Mouse (Mus musculus) spleen, postnatal 4 days (tissue): ENCODE results near the gene Zfp385b.
A peak's percentile ranks its signal among the peaks of the same experiment; 100 is the strongest.

Experiments used
- DNase-seq, 2 experiments: peaks; one replicate each; pipeline ENCODE4 v3.0.0; 2022; ENCODE audit warnings: low spot score in 2 of 2

The Zfp385b gene

GRCm38 (mm10) chr2:77790295-77790694 lies 29.1 kb downstream of the Zfp385b start:
- DNase-seq, result no peak

DNA sequence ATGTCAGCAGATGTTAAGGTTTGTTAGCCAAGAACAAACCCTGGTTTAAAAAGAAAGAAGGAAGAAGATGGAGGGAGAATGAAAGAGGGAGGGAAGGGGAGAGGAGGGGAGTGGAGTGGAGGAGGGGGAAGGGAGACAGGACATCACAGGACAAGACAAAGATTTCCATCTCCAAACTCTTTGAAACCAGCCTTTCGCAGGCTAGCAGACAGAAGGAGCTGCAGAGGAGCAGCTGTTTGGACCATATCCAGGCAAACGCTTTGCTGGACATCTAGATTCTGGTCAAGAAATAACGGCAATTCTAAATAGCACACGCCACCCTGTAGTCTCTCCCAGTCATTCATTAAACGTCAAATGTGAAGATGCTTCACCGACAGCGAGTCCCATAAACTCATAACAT lies 38.0 kb downstream of the Zfp385b start:
- DNase-seq, result no peak

DNA sequence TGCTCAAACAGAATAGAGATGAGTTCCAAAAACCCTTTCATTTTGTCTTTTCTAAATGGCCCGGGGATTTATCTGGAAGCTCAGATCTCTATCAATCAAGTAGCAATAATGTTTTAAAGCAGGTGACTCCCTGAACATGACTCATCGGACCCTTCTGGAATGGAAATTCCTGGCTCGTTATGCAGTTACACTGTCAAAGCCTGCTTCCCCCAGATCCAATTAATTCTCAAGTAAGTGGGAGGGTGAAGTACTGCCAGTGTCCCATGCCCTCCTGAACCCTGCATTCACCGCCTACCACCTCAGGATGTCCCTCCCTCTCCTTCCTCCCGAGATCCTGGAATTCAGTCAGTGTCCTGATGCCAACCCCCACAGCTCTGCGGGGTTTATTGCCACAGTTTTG lies 41.7 kb downstream of the Zfp385b start:
- no peak for DNase-seq

GRCm38 (mm10) chr2:77777047-77777686 lies 42.3 kb downstream of the Zfp385b start:
- DNase-seq, result no peak

GRCm38 (mm10) chr2:77775247-77775880 lies 44.1 kb downstream of the Zfp385b start:
- DNase-seq, result no peak

GRCm38 (mm10) chr2:77770056-77770697 lies 49.3 kb downstream of the Zfp385b start:
- no peak for DNase-seq

- DNase-seq, result no peak
Measured at GRCm38 (mm10) chr2:77768321-77768886, 51.0 kb downstream of the Zfp385b start.

GRCm38 (mm10) chr2:77761967-77762366 lies 57.5 kb downstream of the Zfp385b start:
- DNase-seq, result no peak

GRCm38 (mm10) chr2:77758403-77759071 lies 60.9 kb downstream of the Zfp385b start:
- DNase-seq, result no peak

DNA sequence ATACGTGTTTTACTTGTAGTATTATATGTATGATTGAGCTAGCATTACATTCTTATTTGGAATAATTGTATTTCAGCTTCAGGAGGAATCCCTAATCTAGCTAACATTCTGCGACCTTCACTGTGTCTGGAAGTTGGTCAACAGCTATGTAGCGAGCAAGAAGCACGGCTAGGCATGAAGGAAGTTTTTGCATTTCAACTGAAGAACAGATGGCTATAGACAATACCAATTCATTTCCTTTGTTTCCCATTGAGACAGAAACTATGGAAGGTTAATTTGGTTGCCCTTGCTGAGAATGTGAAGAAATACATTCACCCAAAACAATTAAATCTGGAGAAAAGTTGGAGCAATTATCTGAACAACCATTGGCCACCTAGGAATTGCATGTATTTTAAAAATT lies 66.9 kb downstream of the Zfp385b start:
- no peak for DNase-seq

DNA sequence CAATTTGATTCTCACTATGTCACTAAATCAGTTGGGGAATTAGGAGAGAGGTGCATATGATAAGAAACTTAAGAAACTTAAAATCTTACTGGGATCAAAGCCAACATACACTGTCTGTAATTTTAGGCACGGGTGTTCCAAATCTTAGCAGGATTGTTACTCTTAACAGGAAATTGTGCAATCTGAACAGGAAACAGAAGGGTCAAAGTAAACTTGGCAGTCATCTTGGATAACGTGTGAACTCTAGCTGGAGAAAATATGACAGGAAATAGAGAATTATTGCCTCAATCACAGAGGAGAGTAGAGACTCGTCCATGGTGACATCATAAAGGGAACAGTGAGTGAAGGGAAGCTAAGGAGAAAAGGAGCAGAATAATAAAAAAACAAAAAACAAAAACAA lies 69.8 kb downstream of the Zfp385b start:
- no peak for DNase-seq

GRCm38 (mm10) chr2:77746417-77746816 lies 73.0 kb downstream of the Zfp385b start:
- DNase-seq, result no peak

DNA sequence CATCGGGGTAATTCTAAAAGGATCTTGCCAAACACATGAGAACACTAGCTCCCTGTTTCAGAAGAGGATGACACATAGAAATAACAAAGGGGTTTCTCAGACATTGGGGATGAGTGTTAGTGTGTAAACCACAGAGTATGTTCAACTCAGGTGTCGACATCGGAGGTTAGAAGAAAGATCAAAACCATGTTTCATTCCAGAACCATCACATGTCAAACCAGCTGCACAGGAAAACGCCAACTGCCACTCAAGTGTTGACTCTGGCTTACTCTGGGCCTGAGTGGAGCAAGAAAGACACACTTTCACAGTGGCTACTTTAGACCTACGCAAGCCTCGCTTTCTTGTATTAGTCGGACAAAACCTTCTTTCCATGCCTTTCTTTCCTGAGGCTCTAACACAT lies 74.2 kb downstream of the Zfp385b start:
- no peak for DNase-seq

- DNase-seq, result no peak
Measured at GRCm38 (mm10) chr2:77742359-77742758, 77.1 kb downstream of the Zfp385b start.

GRCm38 (mm10) chr2:77730196-77730595 lies 89.2 kb downstream of the Zfp385b start:
- no peak for DNase-seq

GRCm38 (mm10) chr2:77726798-77727197 lies 92.6 kb downstream of the Zfp385b start:
- no peak for DNase-seq

DNA sequence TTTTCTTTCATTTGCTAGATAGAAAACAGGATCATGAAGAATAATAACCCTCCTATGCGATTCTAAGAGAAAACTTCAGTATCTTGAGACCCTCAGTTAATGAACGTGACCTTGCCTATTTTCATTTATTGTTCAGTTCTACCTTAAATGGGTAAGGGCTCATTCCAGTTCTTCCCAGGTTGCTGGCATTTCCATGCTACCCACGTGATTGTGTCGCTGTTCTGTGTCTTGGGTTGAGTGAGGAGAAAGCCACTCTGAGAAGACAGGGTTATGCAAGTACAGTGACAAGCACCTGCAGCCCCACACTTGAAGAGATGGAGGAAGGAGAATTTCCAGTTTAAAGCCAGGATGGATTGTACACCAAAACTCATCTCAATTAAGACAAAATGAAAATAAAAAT lies 98.6 kb downstream of the Zfp385b start:
- DNase-seq, result no peak

- DNase-seq, result no peak
Measured at GRCm38 (mm10) chr2:77716367-77716766, 103.1 kb downstream of the Zfp385b start.

- no peak for DNase-seq
Measured at GRCm38 (mm10) chr2:77713886-77714285, 105.6 kb downstream of the Zfp385b start.

DNA sequence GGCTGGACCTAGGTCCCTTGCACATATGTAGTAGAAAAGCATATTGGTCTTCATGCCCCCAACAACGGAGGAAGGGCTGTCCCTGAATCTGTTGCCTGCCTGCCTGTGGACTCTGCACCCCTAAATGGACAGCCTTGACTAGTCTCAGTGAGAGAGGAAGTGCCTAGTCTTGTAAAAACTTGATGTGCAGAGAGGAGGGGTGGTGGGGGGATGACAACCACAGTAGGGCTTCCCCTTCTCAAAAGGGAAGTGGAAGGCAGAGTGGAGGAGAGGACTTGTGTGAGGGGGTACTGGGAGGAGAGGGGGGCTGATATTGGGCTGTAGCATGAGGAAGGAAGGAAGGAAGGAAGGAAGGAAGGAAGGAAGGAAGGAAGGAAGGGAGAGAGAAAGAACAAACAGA lies 107.7 kb downstream of the Zfp385b start:
- no peak for DNase-seq

DNA sequence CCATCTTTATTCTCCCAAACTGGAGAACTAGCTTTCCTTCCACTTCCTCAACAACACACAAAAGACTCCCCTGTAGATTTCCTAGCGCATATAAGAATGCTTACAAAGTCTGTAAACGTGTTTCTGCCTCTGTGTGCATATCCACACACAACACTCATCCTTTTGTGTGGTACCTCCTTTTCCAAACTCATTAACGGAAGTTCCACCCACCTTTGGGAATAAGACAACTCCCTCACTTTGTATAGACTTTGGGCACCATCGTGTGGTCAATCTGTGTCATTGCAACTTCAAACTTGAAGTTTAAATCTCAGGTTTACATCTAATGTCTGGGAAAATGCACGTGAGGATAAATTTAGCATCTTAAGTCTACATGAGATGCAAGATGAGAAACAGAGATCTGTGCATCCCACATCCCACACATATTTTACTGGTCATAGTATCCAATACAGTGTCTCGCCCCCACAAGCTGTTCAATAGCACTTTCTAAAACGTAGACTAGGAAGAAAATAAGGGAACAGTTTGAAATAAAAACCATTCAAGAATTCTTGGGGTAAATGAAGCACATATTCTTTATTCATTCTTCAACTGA lies 110.1 kb downstream of the Zfp385b start:
- peak in 1 of 2 experiments; percentile 30 for DNase-seq

DNA sequence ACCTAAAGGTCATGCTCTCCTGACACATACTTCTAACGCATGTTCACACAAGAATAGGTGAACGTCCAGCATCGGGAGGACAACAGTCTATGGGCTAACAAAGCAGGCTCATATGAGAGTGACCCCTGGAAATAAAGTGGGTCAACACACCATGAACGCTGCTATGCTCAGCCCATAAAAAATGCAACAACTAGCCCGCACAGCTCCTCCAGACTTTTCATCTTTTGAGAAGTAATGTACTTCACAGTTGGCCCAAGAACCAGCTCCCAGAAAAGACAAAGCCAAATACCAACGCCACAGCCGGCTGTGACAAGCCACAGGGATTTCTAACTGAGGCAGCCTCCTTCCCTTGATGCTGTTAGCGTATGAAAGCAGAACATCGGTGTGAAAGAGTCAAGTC lies 112.3 kb downstream of the Zfp385b start:
- DNase-seq, result peak in 1 of 2 experiments; percentile 40
